Mouse (Mus musculus) embryonic facial prominence, embryonic 13.5 days (tissue): ENCODE data around the gene Nrl. TPM values are rescaled to one million over a fixed set of nuclear protein-coding genes. Genes with fewer than 3 reads are reported as not detected.

Experiments used
- ATAC-seq: fragments of 200-750 bp; cut with Nextera tagmentation; 2 replicates; pipeline ENCODE4 v1.8.0; 2017; ENCODE audit warnings: low read depth; ENCODE audit not compliant: insufficient number of reproducible peaks, insufficient read depth, low FRiP score, low TSS enrichment
- H3K27ac ChIP-seq: fragments of 300-500 bp; sonication (generic); 2 replicates; pipeline ENCODE4 v1.5.1; 2015; ENCODE audit warnings: moderate library complexity, mild to moderate bottlenecking, inconsistent platforms
- H3K27me3 ChIP-seq: fragments of 300-500 bp; sonication (generic); 2 replicates; pipeline ENCODE4 v1.6.1; 2015; ENCODE audit warnings: mild to moderate bottlenecking, inconsistent platforms
- H3K36me3 ChIP-seq: fragments of 300-500 bp; sonication (generic); 2 replicates; pipeline ENCODE4 v1.6.1; 2015; ENCODE audit warnings: mild to moderate bottlenecking, inconsistent platforms
- H3K4me1 ChIP-seq: fragments of 300-500 bp; sonication (generic); 2 replicates; pipeline ENCODE4 v1.6.1; 2015; ENCODE audit warnings: inconsistent platforms
- H3K4me2 ChIP-seq: fragments of 300-500 bp; sonication (generic); 2 replicates; pipeline ENCODE4 v1.6.1; 2015; ENCODE audit warnings: moderate library complexity, mild to moderate bottlenecking, inconsistent platforms
- H3K4me3 ChIP-seq: fragments of 300-500 bp; sonication (generic); 2 replicates; pipeline ENCODE4 v1.5.1; 2015; ENCODE audit warnings: mild to moderate bottlenecking, inconsistent platforms
- H3K9ac ChIP-seq: fragments of 300-500 bp; sonication (generic); 2 replicates; pipeline ENCODE4 v1.6.1; 2015; ENCODE audit warnings: mild to moderate bottlenecking, inconsistent platforms
- H3K9me3 ChIP-seq: fragments of 300-500 bp; sonication (generic); 2 replicates; pipeline ENCODE4 v1.6.1; 2016; ENCODE audit warnings: inconsistent platforms
- WGBS: fragments of 180-500 bp; shearing (Covaris S2); methylation state at CpG from one replicate; pipeline ENCODE4 v1.1.7; 2015; ENCODE audit warnings: mixed read lengths; 5-methylcytosine and 5-hydroxymethylcytosine counted together
- polyA plus RNA-seq: library from polyadenylated mRNA; unstranded; fragments of >200 nt; fragmentation: Nextera tagmentation; extraction: Ambion mirVana; gene quantifications from 2 replicates; pipeline ENCODE4 v1.2.1, GENCODE M21; 2015

Gene Nrl
- polyA plus RNA-seq = not detected in 2 replicates

- no peak within 1 kb of the TSS for H3K4me2 ChIP-seq
- no peak within 1 kb of the TSS for H3K9ac ChIP-seq
- H3K36me3 ChIP-seq = no peaks in the 10 kb centered on the region
- WGBS = 38% methylated on average over 8 of the region's 8 CpGs
- no peak within 1 kb of the TSS for H3K4me3 ChIP-seq
- no peak for ATAC-seq
- no peak within 1 kb of the TSS for H3K27ac ChIP-seq
- H3K27me3 ChIP-seq = peaks cover 52% of the 10 kb centered on the region
- peaks cover 4% of the 10 kb centered on the region; the same call in 1 of the 2 replicates for H3K4me1 ChIP-seq
- no peaks in the 10 kb centered on the region for H3K9me3 ChIP-seq
Observed at GRCm38 (mm10) chr14:55524785-55525184, at the start of gene Nrl. Nrl (minus strand) TSS chr14:55524981.

- Histone ChIP-seq H3K4me2 (no peak overlapping the region), H3K9me3 (no peaks in the 10 kb centered on the region), H3K4me3 (no peak overlapping the region), H3K4me1 (0 out of 2 replicates have a peak, but pooled peaks cover 5% of the 10 kb centered on the region), H3K9ac (no peak overlapping the region), H3K36me3 (peaks cover 35% of the 10 kb centered on the region), H3K27ac (no peak overlapping the region), H3K27me3 (no peaks in the 10 kb centered on the region)
- ATAC-seq = no peak
Observed at GRCm38 (mm10) chr14:55571760-55572159, 47.0 kb upstream of the Nrl start.

- 91% methylated on average over 2 of the region's 2 CpGs for WGBS
- Histone ChIP-seq H3K27me3 (no peaks in the 10 kb centered on the region), H3K9ac (no peak overlapping the region), H3K9me3 (no peaks in the 10 kb centered on the region), H3K4me1 (0 out of 2 replicates have a peak, but pooled peaks cover 4% of the 10 kb centered on the region), H3K36me3 (peaks cover 47% of the 10 kb centered on the region), H3K4me2 (no peak overlapping the region), H3K27ac (no peak overlapping the region), H3K4me3 (no peak overlapping the region)
- no peak for ATAC-seq
Observed at GRCm38 (mm10) chr14:55570588-55570987, 45.8 kb upstream of the Nrl start.

GRCm38 (mm10) chr14:55567496-55567895 lies 42.7 kb upstream of the Nrl start:
- H3K9me3 ChIP-seq = no peaks in the 10 kb centered on the region
- no peak overlapping the region for H3K9ac ChIP-seq
- H3K4me2 ChIP-seq = no peak overlapping the region
- ATAC-seq = no peak
- H3K4me1 ChIP-seq = no peaks in the 10 kb centered on the region
- no peak overlapping the region for H3K4me3 ChIP-seq
- WGBS = 95% methylated on average over 3 of the region's 3 CpGs
- H3K27me3 ChIP-seq = no peaks in the 10 kb centered on the region
- no peak overlapping the region for H3K27ac ChIP-seq
- H3K36me3 ChIP-seq = peaks cover 71% of the 10 kb centered on the region

- no peak for ATAC-seq
- no peaks in the 10 kb centered on the region for H3K9me3 ChIP-seq
- no peak overlapping the region for H3K9ac ChIP-seq
- peaks cover 68% of the 10 kb centered on the region for H3K36me3 ChIP-seq
- H3K27me3 ChIP-seq = no peaks in the 10 kb centered on the region
- H3K4me1 ChIP-seq = peaks cover 13% of the 10 kb centered on the region
- no peak overlapping the region for H3K27ac ChIP-seq
- no peak overlapping the region for H3K4me2 ChIP-seq
- WGBS = 88% methylated on average over 3 of the region's 3 CpGs
- no peak overlapping the region for H3K4me3 ChIP-seq
Observed at GRCm38 (mm10) chr14:55565748-55566147, 41.0 kb upstream of the Nrl start.

GRCm38 (mm10) chr14:55563249-55563648 lies 38.5 kb upstream of the Nrl start:
- H3K27me3 ChIP-seq = no peaks in the 10 kb centered on the region
- 89% methylated on average over 11 of the region's 11 CpGs for WGBS
- H3K4me2 ChIP-seq = no peak overlapping the region
- no peak overlapping the region for H3K27ac ChIP-seq
- no peak overlapping the region for H3K4me3 ChIP-seq
- no peaks in the 10 kb centered on the region for H3K9me3 ChIP-seq
- 0 out of 2 replicates have a peak overlapping the region, but pooled peaks have one; percentile 1 for H3K9ac ChIP-seq
- H3K4me1 ChIP-seq = peaks cover 13% of the 10 kb centered on the region
- H3K36me3 ChIP-seq = peaks cover 50% of the 10 kb centered on the region
- no peak for ATAC-seq

- H3K4me1 ChIP-seq = peaks cover 17% of the 10 kb centered on the region
- H3K9me3 ChIP-seq = no peaks in the 10 kb centered on the region
- peak overlapping the region; percentile 80 for H3K4me2 ChIP-seq
- peak overlapping the region; percentile 70; the same call in 1 of the 2 replicates for H3K4me3 ChIP-seq
- ATAC-seq = no peak
- no peak overlapping the region for H3K27ac ChIP-seq
- H3K36me3 ChIP-seq = peaks cover 36% of the 10 kb centered on the region
- WGBS = 72% methylated on average over 10 of the region's 10 CpGs
- H3K27me3 ChIP-seq = no peaks in the 10 kb centered on the region
- peak overlapping the region; percentile 75; the same call in 1 of the 2 replicates for H3K9ac ChIP-seq
Observed at GRCm38 (mm10) chr14:55561860-55562259, 37.1 kb upstream of the Nrl start.

- Histone ChIP-seq H3K4me3 (peak within 1 kb of the TSS; percentile 70), H3K4me1 (peaks cover 18% of the 10 kb centered on the region)
- under 1% methylated on average over 51 of the region's 51 CpGs for WGBS
Observed at GRCm38 (mm10) chr14:55560202-55561073, 35.7 kb upstream of the Nrl start, which contains the start of gene A730061H03Rik. A730061H03Rik (minus strand) TSS chr14:55560406.

GRCm38 (mm10) chr14:55559799-55560201 lies 35.0 kb upstream of the Nrl start, which contains the start of gene Dcaf11:
Dcaf11 (plus strand) TSS chr14:55560006.
- Histone ChIP-seq H3K4me3 (peak within 1 kb of the TSS; percentile 70), H3K9me3 (no peaks in the 10 kb centered on the region), H3K9ac (peak within 1 kb of the TSS; percentile 88), H3K36me3 (peaks cover 16% of the 10 kb centered on the region), H3K27ac (peak within 1 kb of the TSS; percentile 97), H3K27me3 (no peaks in the 10 kb centered on the region), H3K4me1 (peaks cover 18% of the 10 kb centered on the region), H3K4me2 (peak within 1 kb of the TSS; percentile 80)
- ATAC-seq = peak; percentile 61
- WGBS = under 1% methylated on average over 27 of the region's 27 CpGs

More at GRCm38 (mm10) chr14:55560202-55561073, 35.7 kb upstream of the Nrl start, which contains the start of gene A730061H03Rik:
- Histone ChIP-seq H3K36me3 (peaks cover 22% of the 10 kb centered on the region), H3K27ac (peak within 1 kb of the TSS; percentile 97), H3K4me2 (peak within 1 kb of the TSS; percentile 80), H3K9ac (peak within 1 kb of the TSS; percentile 88), H3K27me3 (no peaks in the 10 kb centered on the region), H3K9me3 (no peaks in the 10 kb centered on the region)
- peak; percentile 95 for ATAC-seq

- peak overlapping the region; percentile 80 for H3K4me2 ChIP-seq
- peak overlapping the region; percentile 70 for H3K4me3 ChIP-seq
- H3K9me3 ChIP-seq = no peaks in the 10 kb centered on the region
- H3K27ac ChIP-seq = no peak overlapping the region
- peaks cover 7% of the 10 kb centered on the region for H3K36me3 ChIP-seq
- no peak for ATAC-seq
- 52% methylated on average over 6 of the region's 6 CpGs for WGBS
- no peaks in the 10 kb centered on the region for H3K27me3 ChIP-seq
- H3K4me1 ChIP-seq = peaks cover 18% of the 10 kb centered on the region
- no peak overlapping the region for H3K9ac ChIP-seq
Observed at GRCm38 (mm10) chr14:55558740-55559448, 34.1 kb upstream of the Nrl start.

- Histone ChIP-seq H3K9ac (no peak overlapping the region), H3K9me3 (no peaks in the 10 kb centered on the region), H3K36me3 (no peaks in the 10 kb centered on the region), H3K27me3 (no peaks in the 10 kb centered on the region), H3K4me3 (no peak overlapping the region), H3K4me2 (no peak overlapping the region), H3K27ac (no peak overlapping the region), H3K4me1 (peaks cover 18% of the 10 kb centered on the region)
- WGBS = 91% methylated on average over 3 of the region's 3 CpGs
- ATAC-seq = no peak
Observed at GRCm38 (mm10) chr14:55557587-55557986, 32.8 kb upstream of the Nrl start.
